Mouse (Mus musculus) heart, postnatal 0 days (tissue): ENCODE data around the gene Gk2.

ENCODE experiments used
- CTCF ChIP-seq: IDR thresholded peaks from 2 replicates; pipeline ENCODE4 v1.5.1; 2016; ENCODE audit warnings: antibody characterized with exemption, control low read depth, low read depth
- EP300 ChIP-seq: IDR thresholded peaks from 2 replicates; pipeline ENCODE4 v1.6.1; 2016; ENCODE audit warnings: antibody characterized with exemption, low read depth

DNA sequence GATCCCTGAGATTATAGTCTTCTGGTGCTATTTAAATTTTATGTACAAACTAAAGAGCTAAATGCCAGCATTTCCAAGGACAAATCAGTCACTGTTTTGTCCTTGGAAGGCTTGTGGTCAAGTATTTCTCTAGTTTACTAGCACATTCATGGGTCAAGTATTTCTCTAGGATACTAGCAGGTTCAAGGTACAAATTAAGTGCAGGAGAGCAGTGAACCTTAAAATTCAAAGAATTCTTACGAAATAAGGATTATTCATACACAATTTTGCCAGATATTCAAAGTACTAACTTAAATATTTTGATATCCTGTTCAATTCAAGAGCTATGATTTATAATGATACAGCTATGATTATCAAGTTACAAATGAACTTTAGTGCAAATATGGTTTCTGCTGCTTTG, 23.2 kb upstream of the Gk2 start:
- TF ChIP-seq CTCF, result no peak
- no peak for TF ChIP-seq EP300
